Mouse (Mus musculus) G1E (cell line): ENCODE results near the gene Snrk.

ENCODE experiments used
- GATA1 ChIP-seq: IDR thresholded peaks from 2 replicates; pipeline ENCODE4 v1.6.1; 2012; ENCODE audit warnings: borderline replicate concordance, low read length, inconsistent platforms, mixed read lengths
- TAL1 ChIP-seq: conservative IDR thresholded peaks from 2 replicates; pipeline ENCODE4 v1.6.1; 2012; ENCODE audit warnings: low read depth, low read length, inconsistent platforms, mixed read lengths

DNA sequence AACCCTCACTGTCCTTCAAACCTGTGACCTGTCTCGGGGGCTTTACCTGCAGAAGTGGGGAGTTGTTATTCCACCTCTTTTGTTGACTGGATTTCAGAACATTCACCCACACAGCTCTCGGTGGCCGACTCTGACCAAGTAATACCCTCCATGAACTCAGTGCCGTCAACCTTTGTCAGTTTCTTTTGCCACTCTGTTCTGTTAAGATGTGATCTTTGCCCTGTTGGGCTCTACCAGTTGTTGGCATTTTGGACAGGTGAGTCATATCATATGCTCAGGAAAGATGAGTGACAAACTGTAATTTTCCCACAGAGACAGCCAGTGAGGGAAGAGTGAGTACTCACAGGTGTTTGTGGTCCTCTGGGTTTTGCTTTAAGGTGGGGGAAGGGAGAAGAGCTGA lies 47.5 kb downstream of the Snrk start:
- no peak for TF ChIP-seq GATA1
- TF ChIP-seq TAL1 = no peak
